Mouse (Mus musculus): ENCODE results near the gene Gm20388. TPM values are rescaled to one million over a fixed set of nuclear protein-coding genes. Genes with fewer than 3 reads are reported as not detected.

Gm20388 gene
- polyA plus RNA-seq, 1 experiment from 2014 or later: 1.4 TPM

- peaks cover 39% of the 10 kb centered on the region for H3K4me1 ChIP-seq (ENCODE audit: control insufficient read depth, low read depth, low read length)
- no peak overlapping the region for H3K9ac ChIP-seq (ENCODE audit: low read depth, low read length)
- ATAC-seq (ENCODE audit: low read depth): no peak
- H3K36me3 ChIP-seq (ENCODE audit: control insufficient read depth, insufficient read depth): no peaks in the 10 kb centered on the region
- no peak overlapping the region for H3K4me3 ChIP-seq (ENCODE audit: low read depth, low read length)
- H3K27ac ChIP-seq (ENCODE audit: low read length): no peak overlapping the region
- no peak overlapping the region for H3K4me2 ChIP-seq (ENCODE audit: low read depth, low read length)
- H3K9me3 ChIP-seq (replicated peaks; ENCODE audit: control insufficient read depth, low read length): no peaks in the 10 kb centered on the region
- H3K27me3 ChIP-seq (ENCODE audit: control insufficient read depth, insufficient read depth, low read depth, low read length): peaks cover 2% of the 10 kb centered on the region; the same call in 1 of the 2 replicates
- 50% methylated on average over 7 of the region's 7 CpGs for WGBS (ENCODE audit: insufficient replicate concordance)
Measured at GRCm38 (mm10) chr8:120403606-120404269, 493.1 kb downstream of the Gm20388 start.

GRCm38 (mm10) chr8:120404609-120405036 is 494.0 kb downstream of the Gm20388 start:
- Histone ChIP-seq H3K27ac (ENCODE audit: low read length) (no peak overlapping the region), H3K4me2 (ENCODE audit: low read depth, low read length) (no peak overlapping the region), H3K4me3 (ENCODE audit: low read depth, low read length) (no peak overlapping the region), H3K9me3 (replicated peaks; ENCODE audit: control insufficient read depth, low read length) (no peaks in the 10 kb centered on the region), H3K9ac (ENCODE audit: low read depth, low read length) (no peak overlapping the region), H3K4me1 (ENCODE audit: control insufficient read depth, low read depth, low read length) (peaks cover 43% of the 10 kb centered on the region), H3K36me3 (ENCODE audit: control insufficient read depth, insufficient read depth) (no peaks in the 10 kb centered on the region), H3K27me3 (ENCODE audit: control insufficient read depth, insufficient read depth, low read depth, low read length) (peaks cover 2% of the 10 kb centered on the region; the same call in 1 of the 2 replicates)
- no peak for ATAC-seq (ENCODE audit: low read depth)
- WGBS (ENCODE audit: insufficient replicate concordance): 59% methylated on average over 7 of the region's 7 CpGs

- no peak for ATAC-seq (ENCODE audit: low read depth)
- Histone ChIP-seq H3K27ac (ENCODE audit: low read length) (no peak overlapping the region), H3K36me3 (ENCODE audit: control insufficient read depth, insufficient read depth) (no peaks in the 10 kb centered on the region), H3K4me3 (ENCODE audit: low read depth, low read length) (no peak overlapping the region), H3K9me3 (replicated peaks; ENCODE audit: control insufficient read depth, low read length) (no peaks in the 10 kb centered on the region), H3K4me1 (ENCODE audit: control insufficient read depth, low read depth, low read length) (peaks cover 43% of the 10 kb centered on the region), H3K9ac (ENCODE audit: low read depth, low read length) (no peak overlapping the region), H3K27me3 (ENCODE audit: control insufficient read depth, insufficient read depth, low read depth, low read length) (no peaks in the 10 kb centered on the region), H3K4me2 (ENCODE audit: low read depth, low read length) (no peak overlapping the region)
- 70% methylated on average over 12 of the region's 12 CpGs for WGBS (ENCODE audit: insufficient replicate concordance)
Measured at GRCm38 (mm10) chr8:120406008-120406632, 495.5 kb downstream of the Gm20388 start.

- H3K4me2 ChIP-seq (ENCODE audit: low read depth, low read length): peak overlapping the region; percentile 17; the same call in 1 of the 2 replicates
- no peaks in the 10 kb centered on the region for H3K27me3 ChIP-seq (ENCODE audit: control insufficient read depth, insufficient read depth, low read depth, low read length)
- H3K4me3 ChIP-seq (ENCODE audit: low read depth, low read length): no peak overlapping the region
- H3K27ac ChIP-seq (ENCODE audit: low read length): no peak overlapping the region
- no peak overlapping the region; the same call in 1 of the 2 replicates for H3K9ac ChIP-seq (ENCODE audit: low read depth, low read length)
- H3K36me3 ChIP-seq (ENCODE audit: control insufficient read depth, insufficient read depth): no peaks in the 10 kb centered on the region
- 19% methylated on average over 9 of the region's 9 CpGs for WGBS (ENCODE audit: insufficient replicate concordance)
- H3K4me1 ChIP-seq (ENCODE audit: control insufficient read depth, low read depth, low read length): peaks cover 38% of the 10 kb centered on the region
- H3K9me3 ChIP-seq (replicated peaks; ENCODE audit: control insufficient read depth, low read length): no peaks in the 10 kb centered on the region
- peak; percentile 30 for ATAC-seq (ENCODE audit: low read depth)
Measured at GRCm38 (mm10) chr8:120407701-120408240, 497.1 kb downstream of the Gm20388 start.

- Histone ChIP-seq H3K4me2 (ENCODE audit: low read depth, low read length) (peak overlapping the region; percentile 17; the same call in 1 of the 2 replicates), H3K4me1 (ENCODE audit: control insufficient read depth, low read depth, low read length) (peaks cover 36% of the 10 kb centered on the region), H3K36me3 (ENCODE audit: control insufficient read depth, insufficient read depth) (no peaks in the 10 kb centered on the region), H3K27ac (ENCODE audit: low read length) (no peak overlapping the region), H3K9me3 (replicated peaks; ENCODE audit: control insufficient read depth, low read length) (no peaks in the 10 kb centered on the region), H3K27me3 (ENCODE audit: control insufficient read depth, insufficient read depth, low read depth, low read length) (no peaks in the 10 kb centered on the region), H3K4me3 (ENCODE audit: low read depth, low read length) (no peak overlapping the region), H3K9ac (ENCODE audit: low read depth, low read length) (no peak overlapping the region; the same call in 1 of the 2 replicates)
- 56% methylated on average over 14 of the region's 14 CpGs for WGBS (ENCODE audit: insufficient replicate concordance)
- no peak for ATAC-seq (ENCODE audit: low read depth)
Measured at GRCm38 (mm10) chr8:120408241-120409215, 497.9 kb downstream of the Gm20388 start.

GRCm38 (mm10) chr8:120409371-120410013 is 498.9 kb downstream of the Gm20388 start:
- H3K36me3 ChIP-seq (ENCODE audit: control insufficient read depth, insufficient read depth): no peaks in the 10 kb centered on the region
- H3K4me1 ChIP-seq (ENCODE audit: control insufficient read depth, low read depth, low read length): peaks cover 31% of the 10 kb centered on the region
- no peaks in the 10 kb centered on the region for H3K9me3 ChIP-seq (replicated peaks; ENCODE audit: control insufficient read depth, low read length)
- H3K4me3 ChIP-seq (ENCODE audit: low read depth, low read length): no peak overlapping the region
- peak; percentile 71 for ATAC-seq (ENCODE audit: low read depth)
- H3K27ac ChIP-seq (ENCODE audit: low read length): no peak overlapping the region; the same call in 1 of the 2 replicates
- no peak overlapping the region for H3K9ac ChIP-seq (ENCODE audit: low read depth, low read length)
- H3K4me2 ChIP-seq (ENCODE audit: low read depth, low read length): no peak overlapping the region
- WGBS (ENCODE audit: insufficient replicate concordance): 65% methylated on average over 11 of the region's 11 CpGs
- H3K27me3 ChIP-seq (ENCODE audit: control insufficient read depth, insufficient read depth, low read depth, low read length): no peaks in the 10 kb centered on the region

- ATAC-seq (ENCODE audit: low read depth): no peak
- no peaks in the 10 kb centered on the region for H3K9me3 ChIP-seq (replicated peaks; ENCODE audit: control insufficient read depth, low read length)
- H3K4me1 ChIP-seq (ENCODE audit: control insufficient read depth, low read depth, low read length): peaks cover 30% of the 10 kb centered on the region
- H3K9ac ChIP-seq (ENCODE audit: low read depth, low read length): no peak overlapping the region
- H3K4me2 ChIP-seq (ENCODE audit: low read depth, low read length): no peak overlapping the region
- peaks cover 2% of the 10 kb centered on the region; the same call in 1 of the 2 replicates for H3K27me3 ChIP-seq (ENCODE audit: control insufficient read depth, insufficient read depth, low read depth, low read length)
- no peak overlapping the region for H3K4me3 ChIP-seq (ENCODE audit: low read depth, low read length)
- WGBS (ENCODE audit: insufficient replicate concordance): 82% methylated on average over 14 of the region's 14 CpGs
- no peak overlapping the region for H3K27ac ChIP-seq (ENCODE audit: low read length)
- H3K36me3 ChIP-seq (ENCODE audit: control insufficient read depth, insufficient read depth): no peaks in the 10 kb centered on the region
Measured at GRCm38 (mm10) chr8:120411059-120411458, 500.4 kb downstream of the Gm20388 start.

- H3K4me2 ChIP-seq (ENCODE audit: low read depth, low read length): no peak overlapping the region
- H3K27ac ChIP-seq (ENCODE audit: low read length): no peak overlapping the region
- no peaks in the 10 kb centered on the region for H3K9me3 ChIP-seq (replicated peaks; ENCODE audit: control insufficient read depth, low read length)
- peaks cover 6% of the 10 kb centered on the region for H3K27me3 ChIP-seq (ENCODE audit: control insufficient read depth, insufficient read depth, low read depth, low read length)
- peaks cover 33% of the 10 kb centered on the region for H3K4me1 ChIP-seq (ENCODE audit: control insufficient read depth, low read depth, low read length)
- H3K36me3 ChIP-seq (ENCODE audit: control insufficient read depth, insufficient read depth): no peaks in the 10 kb centered on the region
- H3K4me3 ChIP-seq (ENCODE audit: low read depth, low read length): no peak overlapping the region
- no peak for ATAC-seq (ENCODE audit: low read depth)
- H3K9ac ChIP-seq (ENCODE audit: low read depth, low read length): no peak overlapping the region
- WGBS (ENCODE audit: insufficient replicate concordance): 70% methylated on average over 8 of the region's 8 CpGs
Measured at GRCm38 (mm10) chr8:120411862-120412261, 501.2 kb downstream of the Gm20388 start.

Measured in liver, embryonic 16.5 days (tissue).